Mouse (Mus musculus) midbrain, postnatal 0 days (tissue): Measurements from ENCODE around the gene 2310007B03Rik. TPM values are rescaled to one million over a fixed set of nuclear protein-coding genes. Genes with fewer than 3 reads are reported as not detected.
A peak's percentile ranks its signal among the peaks of the same experiment; 100 is the strongest.

Experiments
- ATAC-seq: fragments of 200-750 bp; cut with Nextera tagmentation; 2 replicates; pipeline ENCODE4 v1.8.0; 2017; ENCODE audit warnings: moderate number of reproducible peaks, mild to moderate bottlenecking, moderate TSS enrichment, moderate library complexity; ENCODE audit not compliant: low FRiP score
- DNase-seq: peaks from one replicate; pipeline ENCODE4 v3.0.0-alpha.2; 2015; ENCODE audit warnings: low spot score
- H3K27ac ChIP-seq: fragments of 300-500 bp; sonication (generic); 2 replicates; pipeline ENCODE4 v1.5.1; 2014; ENCODE audit warnings: low read depth, mild to moderate bottlenecking, low read length, mixed read lengths
- H3K27me3 ChIP-seq: fragments of 300-500 bp; sonication (generic); 2 replicates; pipeline ENCODE4 v1.6.1; 2014; ENCODE audit warnings: low read length, control low read depth, mixed read lengths; ENCODE audit not compliant: insufficient read depth
- H3K36me3 ChIP-seq: fragments of 300-500 bp; sonication (generic); 2 replicates; pipeline ENCODE4 v1.6.1; 2014; ENCODE audit warnings: low read length, control low read depth, mixed read lengths; ENCODE audit not compliant: insufficient read depth
- H3K4me1 ChIP-seq: fragments of 300-500 bp; sonication (generic); 2 replicates; pipeline ENCODE4 v1.6.1; 2014; ENCODE audit warnings: mild to moderate bottlenecking, control low read depth, antibody characterized with exemption, low read length, mixed read lengths; ENCODE audit not compliant: insufficient read depth
- H3K4me2 ChIP-seq: fragments of 300-500 bp; sonication (generic); 2 replicates; pipeline ENCODE4 v1.6.1; 2014; ENCODE audit warnings: low read depth, mild to moderate bottlenecking, low read length, mixed read lengths; ENCODE audit not compliant: poor library complexity, severe bottlenecking
- H3K4me3 ChIP-seq: fragments of 300-500 bp; sonication (generic); 2 replicates; pipeline ENCODE4 v1.5.1; 2014; ENCODE audit warnings: low read depth, mild to moderate bottlenecking, low read length, moderate library complexity
- H3K9ac ChIP-seq: fragments of 300-500 bp; sonication (generic); replicated peaks from 2 replicates; pipeline ENCODE4 v1.6.1; 2014; ENCODE audit warnings: mild to moderate bottlenecking, low read length, moderate library complexity, mixed read lengths; ENCODE audit not compliant: poor library complexity, severe bottlenecking
- H3K9me3 ChIP-seq: fragments of 300-500 bp; sonication (generic); 2 replicates; pipeline ENCODE4 v1.6.1; 2016; ENCODE audit warnings: low read length, control low read depth
- CTCF ChIP-seq: IDR thresholded peaks from 2 replicates; pipeline ENCODE4 v1.5.1; 2016; ENCODE audit warnings: antibody characterized with exemption, mild to moderate bottlenecking
- WGBS: fragments of 180-500 bp; shearing (Covaris S2); extraction: QIAGEN DNeasy Blood & Tissue Kit; methylation state at CpG from one replicate; pipeline ENCODE4 v1.1.7; 2014; 5-methylcytosine and 5-hydroxymethylcytosine counted together
- polyA plus RNA-seq: library from polyadenylated mRNA; unstranded; fragments of >200 nt; fragmentation: Nextera tagmentation; extraction: Ambion mirVana; gene quantifications from 2 replicates; pipeline ENCODE4 v1.2.1, GENCODE M21; 2015
- total RNA-seq: library from RNA; depleted of rRNA; stranded (reverse); fragments of >200 nt; gene quantifications from 2 replicates; pipeline ENCODE4 v1.2.3, GENCODE M21; 2014

The 2310007B03Rik gene
- total and polyA plus RNA-seq, 2 experiments from 2014 or later, result 0.07 to 0.88 TPM

- H3K4me1 ChIP-seq, result no peaks in the 10 kb centered on the region
- no peaks in the 10 kb centered on the region for H3K27me3 ChIP-seq
- H3K4me2 ChIP-seq, result no peak overlapping the region
- 69% methylated on average over 8 of the region's 8 CpGs for WGBS
- no peak for ATAC-seq
- H3K27ac ChIP-seq, result no peak overlapping the region
- no peak overlapping the region for H3K4me3 ChIP-seq
- H3K9me3 ChIP-seq, result no peaks in the 10 kb centered on the region
- H3K36me3 ChIP-seq, result no peaks in the 10 kb centered on the region
- no peak for TF ChIP-seq CTCF
- DNase-seq, result no peak
- H3K9ac ChIP-seq, result no peak overlapping the region
Observed at GRCm38 (mm10) chr1:93132676-93133075, 28.1 kb downstream of the 2310007B03Rik start.

- WGBS, result 77% methylated on average over 10 of the region's 10 CpGs
- Histone ChIP-seq H3K4me3 (no peak overlapping the region), H3K36me3 (no peaks in the 10 kb centered on the region), H3K27ac (no peak overlapping the region), H3K4me2 (no peak overlapping the region), H3K4me1 (no peaks in the 10 kb centered on the region), H3K9me3 (no peaks in the 10 kb centered on the region), H3K27me3 (no peaks in the 10 kb centered on the region), H3K9ac (no peak overlapping the region)
- no peak for TF ChIP-seq CTCF
- DNase-seq (no peak), ATAC-seq (no peak)
Observed at GRCm38 (mm10) chr1:93130242-93130983, 30.3 kb downstream of the 2310007B03Rik start.

GRCm38 (mm10) chr1:93128710-93129349 is 31.9 kb downstream of the 2310007B03Rik start:
- DNase-seq (peak; percentile 80), ATAC-seq (peak; percentile 70)
- Histone ChIP-seq H3K27me3 (no peaks in the 10 kb centered on the region), H3K4me1 (no peaks in the 10 kb centered on the region), H3K27ac (no peak overlapping the region), H3K9ac (no peak overlapping the region), H3K4me2 (no peak overlapping the region), H3K4me3 (no peak overlapping the region), H3K36me3 (no peaks in the 10 kb centered on the region), H3K9me3 (no peaks in the 10 kb centered on the region)
- 28% methylated on average over 6 of the region's 6 CpGs for WGBS
- TF ChIP-seq CTCF, result peak; percentile 80

GRCm38 (mm10) chr1:93128209-93128608 is 32.5 kb downstream of the 2310007B03Rik start:
- H3K4me3 ChIP-seq, result no peak overlapping the region
- H3K36me3 ChIP-seq, result no peaks in the 10 kb centered on the region
- H3K27me3 ChIP-seq, result no peaks in the 10 kb centered on the region
- ATAC-seq, result no peak
- no peak for TF ChIP-seq CTCF
- H3K4me2 ChIP-seq, result no peak overlapping the region
- DNase-seq, result no peak
- WGBS, result 84% methylated on average over 8 of the region's 8 CpGs
- no peak overlapping the region for H3K9ac ChIP-seq
- no peaks in the 10 kb centered on the region for H3K4me1 ChIP-seq
- no peak overlapping the region for H3K27ac ChIP-seq
- no peaks in the 10 kb centered on the region for H3K9me3 ChIP-seq

- Histone ChIP-seq H3K27me3 (no peaks in the 10 kb centered on the region), H3K9ac (no peak overlapping the region), H3K27ac (no peak overlapping the region), H3K9me3 (no peaks in the 10 kb centered on the region), H3K4me2 (no peak overlapping the region), H3K36me3 (no peaks in the 10 kb centered on the region), H3K4me1 (no peaks in the 10 kb centered on the region), H3K4me3 (no peak overlapping the region)
- ATAC-seq (no peak), DNase-seq (peak; percentile 7)
- peak; percentile 38; the same call in 1 of the 2 replicates for TF ChIP-seq CTCF
- WGBS, result 69% methylated on average over 5 of the region's 5 CpGs
Observed at GRCm38 (mm10) chr1:93125256-93125655, 35.5 kb downstream of the 2310007B03Rik start.

GRCm38 (mm10) chr1:93124066-93124465 is 36.7 kb downstream of the 2310007B03Rik start:
- H3K4me1 ChIP-seq, result no peaks in the 10 kb centered on the region
- H3K36me3 ChIP-seq, result no peaks in the 10 kb centered on the region
- TF ChIP-seq CTCF, result no peak
- no peaks in the 10 kb centered on the region for H3K9me3 ChIP-seq
- ATAC-seq (no peak), DNase-seq (no peak)
- H3K9ac ChIP-seq, result no peak overlapping the region
- H3K4me2 ChIP-seq, result no peak overlapping the region
- no peak overlapping the region for H3K4me3 ChIP-seq
- H3K27ac ChIP-seq, result no peak overlapping the region
- no peaks in the 10 kb centered on the region for H3K27me3 ChIP-seq
- 80% methylated on average over 8 of the region's 8 CpGs for WGBS
